Mouse (Mus musculus): ENCODE measurements around the gene Tmem205.

DNA sequence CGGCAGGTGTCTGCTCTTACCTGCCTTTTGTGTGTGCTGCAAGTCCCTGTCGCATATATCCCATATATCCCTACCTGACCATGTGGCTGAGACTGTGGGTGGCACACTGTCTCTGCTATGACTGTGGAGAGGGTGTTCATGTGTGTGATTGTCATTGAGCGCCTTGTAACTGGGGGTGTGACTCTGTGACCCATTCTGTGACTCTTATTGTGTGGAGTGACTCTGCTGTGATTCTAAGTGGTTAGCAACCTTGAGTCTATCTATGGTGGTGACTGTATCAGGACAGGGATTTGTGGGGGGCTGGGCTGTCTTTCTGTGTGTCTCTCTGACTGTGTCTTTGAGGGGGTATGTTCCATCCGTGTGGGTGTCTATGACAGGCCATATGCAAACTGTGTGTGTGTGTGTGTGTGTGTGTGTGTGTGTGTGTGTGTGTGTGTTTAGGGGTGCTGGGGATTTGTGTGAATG, 10.4 kb upstream of the Tmem205 start:
- TF ChIP-seq POLR2A (IDR thresholded peaks at IDR 0.05; ENCODE audit: low read depth, low read length) (no peak), CTCF (IDR thresholded peaks at IDR 0.05; ENCODE audit: extremely low read depth, insufficient read depth, insufficient read length, insufficient replicate concordance) (no peak)

All from spleen, adult 2 months (tissue).